In genomic region chr14:36048746-36049391, GRCm38 (mm10) we compare ENCODE assay signal across 10 mouse cellular contexts. TPM values are rescaled to one million over a fixed set of nuclear protein-coding genes. Genes with fewer than 3 reads are reported as not detected.
DNase-seq lines count a peak whose midpoint lies in the region; ATAC-seq and TF ChIP-seq lines count a peak whose summit lies in the region.
"Had no signal": no experiment of that assay in that cellular context is flagged by ENCODE, and none has a peak within 500 bp of the region (broad histone marks: within the 10 kb centered on the region; RNA-seq: fewer than 3 reads in every experiment).

No protein-coding gene starts in this region.

- H3K27me3 ChIP-seq in cerebellum, adult 2 months (ENCODE audit: control insufficient read depth, insufficient read depth, low read length), result no peaks in the 10 kb centered on the region
- no peaks in the 10 kb centered on the region for H3K27me3 ChIP-seq in hindbrain, embryonic 14.5 days (ENCODE audit: control insufficient read depth, insufficient read depth, low read length)
- H3K27me3 ChIP-seq in neural tube, embryonic 13.5 days, result no peaks in the 10 kb centered on the region

- H3K4me3 ChIP-seq in cerebellum, adult 2 months (replicated peaks; ENCODE audit: insufficient read depth, low read depth, low read length), result no peak overlapping the region
- no peak overlapping the region for H3K4me3 ChIP-seq in hindbrain, embryonic 14.5 days (replicated peaks; ENCODE audit: low read length)
- no peak overlapping the region for H3K4me3 ChIP-seq in neural tube, embryonic 13.5 days

- DNase-seq in cerebellum, adult 2 months, result peak; percentile 8 to 20
- no peak for DNase-seq in cerebellum, adult 11 months
- peak; percentile 5 for DNase-seq in ovary, postnatal 14 days (ENCODE audit: low spot score)
- no peak for DNase-seq in ovary, adult 18-20 months (ENCODE audit: low spot score)
- peak; percentile 73 for DNase-seq in hindbrain, embryonic 14.5 days (ENCODE audit: low spot score)
- no peak for DNase-seq in spleen, adult 18-20 months
- DNase-seq in adipocyte (ENCODE audit: low spot score), result no peak

- 6% methylated on average over 9 of the region's 9 CpGs for WGBS in cerebellum, adult 2 months
- WGBS in hindbrain, embryonic 14.5 days, result 35% methylated on average over 9 of the region's 9 CpGs
- WGBS in neural tube, embryonic 13.5 days, result 42% methylated on average over 9 of the region's 9 CpGs

- H3K36me3 ChIP-seq in hindbrain, embryonic 14.5 days (replicated peaks; ENCODE audit: control insufficient read depth, insufficient read depth), result no peaks in the 10 kb centered on the region
- no peaks in the 10 kb centered on the region for H3K36me3 ChIP-seq in neural tube, embryonic 13.5 days

- ATAC-seq in hindbrain, embryonic 14.5 days (ENCODE audit: low FRiP score), result peak; percentile 86; the same call in 1 of the 2 replicates
- ATAC-seq in neural tube, embryonic 13.5 days (ENCODE audit: low read depth), result peak; percentile 83

- no peaks in the 10 kb centered on the region for H3K4me1 ChIP-seq in cerebellum, adult 2 months (ENCODE audit: control insufficient read depth, insufficient read depth, low read length)
- 0 out of 2 replicates have a peak, but pooled peaks cover 6% of the 10 kb centered on the region for H3K4me1 ChIP-seq in hindbrain, embryonic 14.5 days (replicated peaks; ENCODE audit: control insufficient read depth, insufficient read depth, low read length)
- H3K4me1 ChIP-seq in neural tube, embryonic 13.5 days (replicated peaks), result peaks cover 7% of the 10 kb centered on the region

- TF ChIP-seq CTCF in cerebellum, adult 2 months (IDR thresholded peaks at IDR 0.05; ENCODE audit: borderline replicate concordance, insufficient read depth, low read depth, low read length), result no peak

- no peak overlapping the region; the same call in 1 of the 2 replicates for H3K4me2 ChIP-seq in hindbrain, embryonic 14.5 days (replicated peaks)
- H3K4me2 ChIP-seq in neural tube, embryonic 13.5 days, result peak overlapping the region; percentile 7; the same call in 1 of the 2 replicates

- no peak for TF ChIP-seq POLR2A in cerebellum, adult 2 months (IDR thresholded peaks at IDR 0.05; ENCODE audit: borderline replicate concordance, insufficient read depth, low read length)

- no peaks in the 10 kb centered on the region for H3K9me3 ChIP-seq in hindbrain, embryonic 14.5 days (ENCODE audit: control insufficient read depth, low read length)
- H3K9me3 ChIP-seq in neural tube, embryonic 13.5 days, result no peaks in the 10 kb centered on the region

- no peak overlapping the region for H3K9ac ChIP-seq in hindbrain, embryonic 14.5 days
- no peak overlapping the region for H3K9ac ChIP-seq in neural tube, embryonic 13.5 days

- no peak overlapping the region for H3K27ac ChIP-seq in cerebellum, adult 2 months (ENCODE audit: insufficient read depth, low read length)
- no peak overlapping the region for H3K27ac ChIP-seq in hindbrain, embryonic 14.5 days
- no peak overlapping the region for H3K27ac ChIP-seq in neural tube, embryonic 13.5 days (replicated peaks)

RNA-seq across cellular contexts. Expression of gene 4930474N05Rik, which starts 45.8 kb away (rescaled TPM):
- not detected in 2 replicates for polyA plus RNA-seq in cerebellum, adult 2 months (2012; rRNA removed)
- polyA plus RNA-seq in hindbrain, embryonic 14.5 days (2014; fragmentation: Nextera tagmentation; extraction: Ambion mirVana), result not detected in 2 replicates
- polyA plus RNA-seq in neural tube, embryonic 13.5 days (2015; fragmentation: Nextera tagmentation; extraction: Ambion mirVana), result not detected in 2 replicates
- polyA plus RNA-seq: C2C12; large intestine, adult 2 months had no signal

Comparison
In these comparisons a context has a peak if more than half of its experiments do, and no peak if none do; other contexts are left out.
1. DNase-seq: peak in cerebellum, adult 2 months (2 of 2), ovary, postnatal 14 days (single experiment) and hindbrain, embryonic 14.5 days (single experiment); none in cerebellum, adult 11 months (single experiment), ovary, adult 18-20 months (single experiment), spleen, adult 18-20 months (0 of 2) and adipocyte (single experiment).